10 mouse cellular contexts compared by ENCODE assay signal in genomic region chr7:45083300-45083890, GRCm38 (mm10). TPM values are rescaled to one million over a fixed set of nuclear protein-coding genes. Genes with fewer than 3 reads are reported as not detected.
A peak's percentile ranks its signal among the peaks of the same experiment; 100 is the strongest.
DNase-seq lines count a peak whose midpoint lies in the region; ATAC-seq and TF ChIP-seq lines count a peak whose summit lies in the region.
"Had no signal": no experiment of that assay in that cellular context is flagged by ENCODE, and none has a peak within 500 bp of the region (broad histone marks: within the 10 kb centered on the region; RNA-seq: fewer than 3 reads in every experiment).

No protein-coding gene starts in this region.

- dilution Hi-C loops in CH12.LX (cut with MboI; ENCODE audit: extremely low pct_ligation_motif_present, extremely low pct_unique_long_range_greater_than_20kb, low sequenced_read_pairs) = no loop called here

- H3K27me3 ChIP-seq in kidney, postnatal 0 days (ENCODE audit: insufficient read depth, low read length) = no peaks in the 10 kb centered on the region
- no peaks in the 10 kb centered on the region for H3K27me3 ChIP-seq in CH12.LX (replicated peaks)
- H3K27me3 ChIP-seq in liver, embryonic 13.5 days = no peaks in the 10 kb centered on the region
- H3K27me3 ChIP-seq: hindbrain, embryonic 13.5 days had no signal

- in situ Hi-C loops in CH12.LX (cut with MboI; ENCODE audit: low pct_ligation_motif_present, low pct_unique_long_range_greater_than_20kb, low sequenced_read_pairs) = loop anchor here (5.0 kb wide), 1 partner anchor 44 kb away; the partner anchor contains the start of gene Rpl13a

- no peak overlapping the region for H3K4me2 ChIP-seq in kidney, postnatal 0 days (ENCODE audit: low read length)
- peak overlapping the region; percentile 62 for H3K4me2 ChIP-seq in CH12.LX (ENCODE audit: insufficient read depth, low read depth, poor library complexity, severe bottlenecking)
- H3K4me2 ChIP-seq in liver, embryonic 13.5 days = peak overlapping the region; percentile 63
- H3K4me2 ChIP-seq: hindbrain, embryonic 13.5 days had no signal

- TF ChIP-seq POLR2A in CH12.LX (IDR thresholded peaks at IDR 0.05; ENCODE audit: low read depth, low read length) = 0 out of 2 replicates have a peak, but pooled peaks have one; percentile 44

- no peaks in the 10 kb centered on the region for H3K9me3 ChIP-seq in kidney, postnatal 0 days (replicated peaks; ENCODE audit: low read length)
- H3K9me3 ChIP-seq in CH12.LX (replicated peaks; ENCODE audit: low read length) = peaks cover 4% of the 10 kb centered on the region
- no peaks in the 10 kb centered on the region for H3K9me3 ChIP-seq in liver, embryonic 13.5 days (replicated peaks)
- H3K9me3 ChIP-seq: hindbrain, embryonic 13.5 days had no signal

- DNase-seq in kidney, postnatal 0 days (ENCODE audit: low spot score) = no peak
- DNase-seq in kidney, adult 18-20 months = no peak
- DNase-seq in CH12.LX (ENCODE audit: extremely low read depth) = no peak
- no peak for DNase-seq in liver, embryonic 13.5 days
- no peak for DNase-seq in left cerebral cortex, adult 11 months (ENCODE audit: low spot score)
- DNase-seq in cerebellum, adult 9-10 months = no peak
- DNase-seq: forebrain, postnatal 0 days had no signal

- TF ChIP-seq RAD21 in CH12.LX (IDR thresholded peaks at IDR 0.05; ENCODE audit: low read depth, low read length) = no peak

- WGBS in kidney, postnatal 0 days = 81% methylated on average over 22 of the region's 22 CpGs
- whole genome bisulfite sequencing in liver, embryonic 13.5 days (ENCODE audit: insufficient replicate concordance) = 36% methylated on average over 22 of the region's 22 CpGs

- no peak overlapping the region for H3K9ac ChIP-seq in kidney, postnatal 0 days (ENCODE audit: low read depth, low read length)
- peak overlapping the region; percentile 6; the same call in 1 of the 2 replicates for H3K9ac ChIP-seq in CH12.LX (ENCODE audit: insufficient read depth, low read depth)
- peak overlapping the region; percentile 53 for H3K9ac ChIP-seq in liver, embryonic 13.5 days
- H3K9ac ChIP-seq: forebrain, postnatal 0 days; hindbrain, embryonic 13.5 days had no signal

- peaks cover 32% of the 10 kb centered on the region for H3K36me3 ChIP-seq in kidney, postnatal 0 days (ENCODE audit: insufficient read depth, low read length)
- H3K36me3 ChIP-seq in CH12.LX (replicated peaks in 1 of 2; ENCODE audit: control insufficient read depth in 1 of 2, insufficient read depth in 1 of 2, low read length in 1 of 2) = peaks cover 0 to 3% of the 10 kb centered on the region in 2 experiments
- H3K36me3 ChIP-seq in liver, embryonic 13.5 days = 0 out of 2 replicates have a peak, but pooled peaks cover 14% of the 10 kb centered on the region

- no peak for TF ChIP-seq EP300 in CH12.LX (IDR thresholded peaks at IDR 0.05; ENCODE audit: low read length)

- 0 out of 2 replicates have a peak, but pooled peaks cover 3% of the 10 kb centered on the region for H3K4me1 ChIP-seq in kidney, postnatal 0 days (replicated peaks; ENCODE audit: insufficient read depth, low read length)
- H3K4me1 ChIP-seq in CH12.LX (ENCODE audit: control insufficient read depth in 1 of 2, insufficient read depth in 2 of 2) = 0 out of 4 replicates have a peak, but pooled peaks cover 2 to 6% of the 10 kb centered on the region in 2 experiments
- H3K4me1 ChIP-seq in liver, embryonic 13.5 days (replicated peaks) = peaks cover 37% of the 10 kb centered on the region
- H3K4me1 ChIP-seq: hindbrain, embryonic 13.5 days had no signal

- no peak overlapping the region for H3K4me3 ChIP-seq in kidney, postnatal 0 days (replicated peaks; ENCODE audit: low read depth, low read length)
- H3K4me3 ChIP-seq in CH12.LX (replicated peaks in 1 of 3; ENCODE audit: low read depth in 2 of 3, low read length in 2 of 3, poor library complexity in 1 of 3) = peak overlapping the region in 2 of 3 experiments; percentile 32 to 45
- H3K4me3 ChIP-seq in liver, embryonic 13.5 days (replicated peaks) = peak overlapping the region; percentile 42
- H3K4me3 ChIP-seq: hindbrain, embryonic 13.5 days had no signal

- TF ChIP-seq CTCF in kidney, postnatal 0 days (IDR thresholded peaks at IDR 0.05; ENCODE audit: low read depth) = no peak
- no peak for TF ChIP-seq CTCF in CH12.LX (conservative IDR thresholded peaks at IDR 0.05 in 1 of 2, IDR thresholded peaks at IDR 0.05 in 1 of 2; ENCODE audit: low read depth in 2 of 2, low read length in 2 of 2)

- peak overlapping the region; percentile 68; the same call in 1 of the 2 replicates for H3K27ac ChIP-seq in kidney, postnatal 0 days
- no peak overlapping the region for H3K27ac ChIP-seq in CH12.LX (ENCODE audit: insufficient read depth, low read depth)
- peak overlapping the region; percentile 47 for H3K27ac ChIP-seq in liver, embryonic 13.5 days

- ATAC-seq in kidney, postnatal 0 days (replicated peaks; ENCODE audit: low FRiP score, low read depth) = no peak
- peak; percentile 35 for ATAC-seq in activated CD4-positive, CD25-positive, alpha-beta regulatory T cell, adult 4 months
- ATAC-seq in liver, embryonic 13.5 days (ENCODE audit: low read depth) = no peak; the same call in 1 of the 2 replicates
- ATAC-seq in megakaryocyte-erythroid progenitor cell, adult 5-6 weeks (replicated peaks; ENCODE audit: low FRiP score, low TSS enrichment, poor library complexity, severe bottlenecking) = no peak
- ATAC-seq: forebrain, postnatal 0 days had no signal

- H3K79me2 ChIP-seq in CH12.LX (replicated peaks; ENCODE audit: control insufficient read depth, extremely low read depth, insufficient read depth, poor library complexity, severe bottlenecking) = no peaks in the 10 kb centered on the region

TF ChIP-seq in CH12.LX, 34 proteins besides CTCF, POLR2A, EP300 and RAD21:
- no peak for TF ChIP-seq RCOR1 (conservative IDR thresholded peaks at IDR 0.05; ENCODE audit: low read depth, low read length)
- no peak for TF ChIP-seq BHLHE40 (IDR thresholded peaks at IDR 0.05; ENCODE audit: low read depth, low read length)
- TF ChIP-seq POLR2AphosphoS2 (IDR thresholded peaks at IDR 0.05; ENCODE audit: low read depth, low read length) = no peak
- no peak for TF ChIP-seq MXI1 (IDR thresholded peaks at IDR 0.05; ENCODE audit: low read depth, low read length)

RNA-seq across cellular contexts. Expression of gene Rcn3, which starts 8.6 kb away (rescaled TPM):
- polyA plus RNA-seq in kidney, postnatal 0 days (2015; fragmentation: Nextera tagmentation; extraction: Ambion mirVana) = 215 and 228 TPM in 2 replicates
- total RNA-seq in CH12.LX (2012; rRNA removed) (0.38 and 0.42 TPM in 2 replicates), CH12.LX (2014; rRNA removed) (not detected in 2 replicates)
- not detected in 2 replicates for polyA plus RNA-seq in CH12.LX (2012; ENCODE audit: insufficient read length, low read depth)
- polyA plus RNA-seq in activated CD4-positive, CD25-positive, alpha-beta regulatory T cell, adult 4 months (2017; shearing (Covaris generic)) = 1 to 10 TPM; 4.7 to 5.4 TPM
- polyA plus RNA-seq in liver, embryonic 13.5 days (2015; fragmentation: Nextera tagmentation; extraction: Ambion mirVana) = 35.6 and 38.7 TPM in 2 replicates
- total RNA-seq in megakaryocyte-erythroid progenitor cell, adult 5-6 weeks (2014; fragmentation: Nextera tagmentation) = 7.6 and 15.6 TPM in 2 replicates
- total RNA-seq in megakaryocyte-erythroid progenitor cell, adult 5-6 weeks (2017) = 16.7 and 23.0 TPM in 2 replicates

RNA-seq across cellular contexts. Expression of gene Fcgrt, which starts 20.3 kb away (rescaled TPM):
- polyA plus RNA-seq in kidney, postnatal 0 days (2015; fragmentation: Nextera tagmentation; extraction: Ambion mirVana) = 134 and 145 TPM in 2 replicates
- total RNA-seq in CH12.LX (2012; rRNA removed) (0.13 and 0.17 TPM in 2 replicates), CH12.LX (2014; rRNA removed) (not detected in 2 replicates)
- polyA plus RNA-seq in CH12.LX (2012; ENCODE audit: insufficient read length, low read depth) = 0.15 and 0.16 TPM in 2 replicates
- polyA plus RNA-seq in activated CD4-positive, CD25-positive, alpha-beta regulatory T cell, adult 4 months (2017; shearing (Covaris generic)) = 1 to 10 TPM in 1 of 2 experiments, under 1 TPM in 1; 0.78 to 1.1 TPM
- 29.2 and 31.9 TPM in 2 replicates for polyA plus RNA-seq in liver, embryonic 13.5 days (2015; fragmentation: Nextera tagmentation; extraction: Ambion mirVana)
- total RNA-seq in megakaryocyte-erythroid progenitor cell, adult 5-6 weeks (2014; fragmentation: Nextera tagmentation) = 0.82 TPM in 1 of 2 replicates, not detected in the other
- total RNA-seq in megakaryocyte-erythroid progenitor cell, adult 5-6 weeks (2017) = 1.1 and 1.8 TPM in 2 replicates

RNA-seq across cellular contexts. Expression of gene Prrg2, which starts 20.9 kb away (rescaled TPM):
- 44.3 and 45.1 TPM in 2 replicates for polyA plus RNA-seq in kidney, postnatal 0 days (2015; fragmentation: Nextera tagmentation; extraction: Ambion mirVana)
- total RNA-seq in CH12.LX (2012; rRNA removed) = 7.1 and 7.6 TPM in 2 replicates
- 6.1 and 6.7 TPM in 2 replicates for total RNA-seq in CH12.LX (2014; rRNA removed)
- polyA plus RNA-seq in CH12.LX (2012; ENCODE audit: insufficient read length, low read depth) = 7.2 and 7.7 TPM in 2 replicates
- polyA plus RNA-seq in activated CD4-positive, CD25-positive, alpha-beta regulatory T cell, adult 4 months (2017; shearing (Covaris generic)) = 1 to 10 TPM in 1 of 2 experiments, under 1 TPM in 1; 0.41 to 1.2 TPM
- polyA plus RNA-seq in liver, embryonic 13.5 days (2015; fragmentation: Nextera tagmentation; extraction: Ambion mirVana) = 7.1 and 7.8 TPM in 2 replicates
- 4.3 and 4.7 TPM in 2 replicates for total RNA-seq in megakaryocyte-erythroid progenitor cell, adult 5-6 weeks (2014; fragmentation: Nextera tagmentation)
- total RNA-seq in megakaryocyte-erythroid progenitor cell, adult 5-6 weeks (2017) = 3.5 and 6.2 TPM in 2 replicates

RNA-seq across cellular contexts. Expression of gene Nosip, which starts 21.2 kb away (rescaled TPM):
- polyA plus RNA-seq in kidney, postnatal 0 days (2015; fragmentation: Nextera tagmentation; extraction: Ambion mirVana) = 65.0 and 65.3 TPM in 2 replicates
- total RNA-seq in CH12.LX (2012; rRNA removed) = 73.2 and 86.8 TPM in 2 replicates
- 79.3 and 81.4 TPM in 2 replicates for total RNA-seq in CH12.LX (2014; rRNA removed)
- polyA plus RNA-seq in CH12.LX (2012; ENCODE audit: insufficient read length, low read depth) = 72.4 and 83.9 TPM in 2 replicates
- polyA plus RNA-seq in activated CD4-positive, CD25-positive, alpha-beta regulatory T cell, adult 4 months (2017; shearing (Covaris generic)) = 100 to 1,000 TPM; 143 to 161 TPM
- polyA plus RNA-seq in liver, embryonic 13.5 days (2015; fragmentation: Nextera tagmentation; extraction: Ambion mirVana) = 31.5 and 32.0 TPM in 2 replicates
- 27.8 and 55.1 TPM in 2 replicates for total RNA-seq in megakaryocyte-erythroid progenitor cell, adult 5-6 weeks (2014; fragmentation: Nextera tagmentation)
- total RNA-seq in megakaryocyte-erythroid progenitor cell, adult 5-6 weeks (2017) = 40.9 and 48.3 TPM in 2 replicates

RNA-seq across cellular contexts. Expression of gene Prr12, which starts 30.7 kb away (rescaled TPM):
- polyA plus RNA-seq in kidney, postnatal 0 days (2015; fragmentation: Nextera tagmentation; extraction: Ambion mirVana) = 5.8 and 6.1 TPM in 2 replicates
- total RNA-seq in CH12.LX (2012; rRNA removed) (5.7 and 6.5 TPM in 2 replicates), CH12.LX (2014; rRNA removed) (1.1 and 1.2 TPM in 2 replicates)
- polyA plus RNA-seq in CH12.LX (2012; ENCODE audit: insufficient read length, low read depth) = 18.0 and 20.5 TPM in 2 replicates
- polyA plus RNA-seq in activated CD4-positive, CD25-positive, alpha-beta regulatory T cell, adult 4 months (2017; shearing (Covaris generic)) = 10 to 100 TPM in 1 of 2 experiments, 1 to 10 TPM in 1; 9.5 to 11.4 TPM
- 1.7 and 2.2 TPM in 2 replicates for polyA plus RNA-seq in liver, embryonic 13.5 days (2015; fragmentation: Nextera tagmentation; extraction: Ambion mirVana)
- 26.6 and 28.7 TPM in 2 replicates for total RNA-seq in megakaryocyte-erythroid progenitor cell, adult 5-6 weeks (2014; fragmentation: Nextera tagmentation)
- 1.9 and 2.1 TPM in 2 replicates for total RNA-seq in megakaryocyte-erythroid progenitor cell, adult 5-6 weeks (2017)

Comparison
In these comparisons a context has a peak if more than half of its experiments do, and no peak if none do; other contexts are left out.
1. RNA of gene Fcgrt, which starts 20.3 kb away (polyA plus RNA-seq): 134 to 145 TPM in kidney, postnatal 0 days and 29.2 to 31.9 TPM in liver, embryonic 13.5 days; 0.78 to 1.1 TPM in activated CD4-positive, CD25-positive, alpha-beta regulatory T cell, adult 4 months and 0.15 to 0.16 TPM in CH12.LX; every median in the first group is over 10 times any median in the second.